Mouse (Mus musculus) telencephalon, adult 2 months (tissue): ENCODE results near the gene Mtcl1.
"Not testable (repeated sequence)": the region's sequence is repeated elsewhere in the genome, so short reads cannot be mapped to it uniquely, and the experiment has no call there.

Experiments
- DNase-seq: peaks from one replicate; pipeline ENCODE4 v3.0.0-alpha.2; 2011; ENCODE audit warnings: low read depth, low spot score

The Mtcl1 gene

DNA sequence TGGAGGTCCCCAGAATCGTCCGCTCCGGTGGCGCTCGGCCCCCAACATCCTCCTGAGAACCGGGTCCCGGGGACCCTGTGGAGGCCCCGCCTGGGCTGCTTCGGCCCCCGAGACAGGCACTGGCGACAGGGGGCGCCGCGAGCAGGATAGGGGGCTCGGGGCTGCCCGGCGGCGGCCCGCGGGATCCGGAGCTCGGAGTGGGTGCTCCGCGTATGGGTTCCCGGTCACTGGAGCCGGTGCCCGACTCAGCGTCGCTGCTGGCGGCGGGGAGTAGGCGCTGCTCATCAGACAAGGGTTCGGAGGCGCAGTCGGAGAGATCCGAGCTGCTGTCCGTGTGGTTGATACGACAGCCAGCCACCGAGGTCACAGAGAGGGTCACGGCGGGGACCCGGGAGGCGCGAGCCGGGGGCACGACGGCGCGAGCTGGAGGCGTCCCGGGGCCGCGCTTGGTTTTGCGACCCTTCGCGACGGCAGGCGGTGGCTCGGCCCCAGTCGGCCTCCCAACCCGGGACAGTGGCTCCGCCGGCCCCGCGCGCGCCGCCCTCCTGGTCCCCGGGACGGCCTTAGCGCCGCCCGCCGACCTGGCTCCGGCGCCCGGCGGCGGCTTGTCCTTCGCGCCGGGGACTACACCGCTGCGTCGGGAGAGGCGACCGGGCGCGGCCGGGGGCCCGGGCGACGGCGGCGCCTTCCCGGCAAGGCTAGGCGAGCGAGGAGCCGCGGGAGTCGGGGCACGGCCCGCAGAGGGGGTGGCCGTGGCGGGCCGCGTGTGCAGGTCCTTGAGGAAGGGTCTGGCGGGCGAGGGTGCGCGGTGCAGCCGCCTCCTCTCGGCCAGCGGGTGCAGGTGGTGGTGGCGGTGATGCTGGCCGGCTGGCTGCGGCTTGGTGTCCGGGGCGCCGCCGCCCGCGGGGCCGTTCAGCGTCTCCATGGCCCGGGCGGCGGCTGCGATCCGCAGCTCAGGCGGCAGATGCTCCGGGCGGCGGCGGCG is 837 bp downstream of the Mtcl1 start:
- DNase-seq = no peak

DNA sequence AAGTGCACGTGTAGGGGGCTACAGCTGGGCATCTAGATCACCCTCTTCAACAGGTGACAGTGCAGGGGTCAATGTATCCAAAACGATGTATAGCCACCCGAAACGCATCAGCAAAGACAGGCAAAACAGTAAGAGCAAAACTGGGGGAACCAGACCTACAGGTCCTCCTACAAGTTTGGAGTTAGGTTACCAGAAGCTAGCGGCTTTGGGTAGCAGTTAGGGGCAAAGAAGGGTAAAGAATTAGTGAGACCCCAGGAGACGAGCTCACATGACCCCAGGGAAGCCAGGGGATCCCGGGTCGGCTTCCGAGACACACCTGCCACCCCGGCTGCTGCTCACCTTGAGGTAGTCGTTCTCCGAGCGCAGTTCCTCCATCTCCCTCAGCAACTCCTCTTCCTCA is 1.6 kb downstream of the Mtcl1 start:
- DNase-seq = no peak

DNA sequence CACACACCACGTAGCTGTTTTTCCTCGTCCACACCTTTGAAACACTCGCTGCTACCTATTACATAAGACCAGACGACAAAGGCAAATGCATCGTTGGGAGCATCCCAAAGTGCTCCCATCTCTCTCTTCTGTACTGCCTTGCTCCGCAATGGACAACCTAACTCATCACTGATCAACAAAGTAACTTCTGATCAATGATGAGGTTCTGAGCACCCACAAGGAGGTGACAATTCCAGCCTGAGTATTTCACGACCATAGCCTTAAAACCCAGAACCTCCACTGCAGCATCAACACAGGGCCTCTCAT is 2.6 kb downstream of the Mtcl1 start:
- no peak for DNase-seq

DNA sequence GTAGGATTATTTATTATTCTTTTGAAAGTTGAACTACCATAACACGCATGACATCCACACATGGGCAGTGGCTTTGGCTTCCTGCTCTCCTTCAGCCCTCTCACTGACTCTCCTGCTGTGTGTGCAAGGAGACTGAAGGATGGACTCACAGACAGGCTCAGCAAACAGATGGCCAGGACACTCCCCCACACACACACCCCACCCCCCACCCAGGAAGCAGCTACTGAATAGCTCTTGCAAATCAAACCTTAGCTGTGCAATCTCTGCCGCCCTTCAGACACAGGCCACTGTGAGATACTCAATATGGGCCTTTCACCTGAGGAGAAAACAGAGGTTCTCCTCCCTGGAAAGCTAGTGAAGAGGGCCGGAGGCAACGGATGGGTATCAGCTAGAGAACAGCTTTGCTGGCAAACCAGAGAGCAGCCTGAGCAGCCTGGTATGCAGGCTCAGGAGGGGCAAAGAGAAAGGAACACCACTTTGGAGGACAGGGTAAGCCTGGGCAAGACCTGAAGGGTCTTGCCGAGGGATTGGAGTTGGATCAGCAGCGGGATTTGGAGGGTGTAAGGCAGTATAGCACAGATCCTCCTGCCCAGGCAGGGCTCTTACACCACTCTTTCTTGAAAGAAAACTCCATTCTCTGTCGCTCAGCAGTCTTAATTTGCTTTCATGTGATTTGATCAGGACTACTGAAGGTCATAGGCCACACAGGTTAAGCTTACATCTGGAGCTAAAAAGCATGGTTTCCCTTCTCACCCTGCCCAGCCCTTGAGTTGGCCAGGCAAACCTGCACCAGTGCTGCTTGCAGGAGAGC is 3.1 kb downstream of the Mtcl1 start:
- DNase-seq = no peak

DNA sequence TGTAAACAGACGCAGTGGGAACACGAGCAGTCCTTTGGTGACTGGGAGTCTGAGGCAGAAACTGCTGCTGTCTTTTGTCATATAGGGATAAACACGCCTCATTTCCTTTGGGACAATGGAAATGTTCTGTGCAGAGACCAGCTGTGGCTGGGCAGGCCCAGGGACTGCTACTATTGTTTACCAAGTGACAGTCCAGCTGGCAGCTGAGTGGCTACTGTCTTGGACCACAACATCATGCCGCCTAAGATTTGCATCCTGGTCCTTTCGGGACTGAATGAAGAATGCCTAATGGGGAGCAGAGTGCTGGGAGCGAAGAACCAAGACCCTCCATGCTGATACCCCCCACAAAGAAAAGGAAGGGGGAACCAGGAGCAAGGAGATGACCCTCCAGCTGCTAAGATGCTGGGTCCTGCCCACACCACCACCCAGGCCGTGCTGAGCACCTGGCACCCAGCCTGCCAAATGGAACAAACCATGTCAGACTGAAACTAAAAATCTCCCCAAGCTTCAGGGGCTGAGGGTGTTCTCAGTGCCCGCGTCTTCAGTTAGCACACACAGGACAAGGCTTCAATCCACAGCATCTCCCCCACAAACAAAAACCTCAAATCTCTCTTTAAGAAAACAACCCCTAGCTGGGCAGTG is 5.4 kb downstream of the Mtcl1 start:
- no peak for DNase-seq

GRCm38 (mm10) chr17:66439888-66440287 is 9.7 kb downstream of the Mtcl1 start:
- no peak for DNase-seq

GRCm38 (mm10) chr17:66439051-66439753 is 10.3 kb downstream of the Mtcl1 start:
- DNase-seq = no peak

DNA sequence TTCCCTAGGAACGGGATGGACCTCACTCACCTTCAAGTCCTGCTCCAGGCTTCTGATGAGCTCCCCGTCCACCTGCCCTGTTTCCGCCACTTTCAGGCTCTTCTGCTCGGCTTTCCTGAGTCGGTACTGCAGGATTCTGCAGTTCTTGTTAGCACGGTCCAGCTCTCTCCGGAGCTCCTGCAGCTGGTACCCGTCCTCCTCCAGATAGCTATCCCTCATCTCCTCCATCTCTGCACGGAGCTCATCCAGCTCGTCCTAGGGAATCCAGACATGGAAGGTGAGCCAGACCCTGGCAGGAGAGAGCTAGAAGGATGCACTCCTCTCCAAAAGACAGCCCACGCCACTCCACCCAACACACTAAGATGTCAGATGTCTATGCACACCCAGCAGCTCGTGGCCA is 11.4 kb downstream of the Mtcl1 start:
- no peak for DNase-seq

DNA sequence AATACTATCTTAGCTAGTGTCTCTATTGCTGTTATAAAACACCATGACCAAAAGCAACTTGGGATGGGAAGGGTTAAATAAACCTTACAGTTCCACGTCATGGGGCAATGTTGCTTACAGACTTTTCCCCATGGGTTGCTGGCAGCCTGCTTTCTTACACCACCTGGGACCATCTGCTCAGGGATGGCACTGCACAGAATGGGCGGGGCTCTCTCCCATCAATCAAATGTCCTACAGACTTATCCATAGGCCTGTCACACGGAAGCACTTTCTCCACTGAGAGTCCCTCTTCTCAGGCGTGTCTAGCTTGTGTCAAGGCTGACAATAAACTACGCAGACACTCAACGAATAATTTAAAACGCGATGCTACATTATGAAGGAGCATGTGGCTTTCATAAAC is 12.7 kb downstream of the Mtcl1 start:
- no peak for DNase-seq

GRCm38 (mm10) chr17:66435982-66436381 is 13.6 kb downstream of the Mtcl1 start:
- no peak for DNase-seq

DNA sequence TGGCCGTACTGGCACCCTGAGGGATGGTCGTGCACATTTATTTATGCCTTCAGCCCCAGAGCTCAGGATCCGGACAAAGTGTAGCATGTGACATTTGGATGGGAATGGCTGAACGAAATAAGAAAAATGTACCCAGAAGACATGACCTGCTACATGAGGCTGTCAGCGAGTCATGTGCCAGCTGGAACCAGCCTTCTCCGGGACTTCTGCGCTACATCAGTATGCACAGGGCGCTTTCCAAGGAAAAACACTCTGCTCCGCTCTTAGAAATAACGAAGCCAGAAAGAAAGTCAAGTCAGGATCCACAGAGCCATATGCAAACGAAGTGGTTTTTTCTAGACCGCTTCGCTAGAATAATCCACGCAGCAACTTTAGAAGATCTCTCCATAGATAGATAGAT is 14.5 kb downstream of the Mtcl1 start:
- DNase-seq = no peak

DNA sequence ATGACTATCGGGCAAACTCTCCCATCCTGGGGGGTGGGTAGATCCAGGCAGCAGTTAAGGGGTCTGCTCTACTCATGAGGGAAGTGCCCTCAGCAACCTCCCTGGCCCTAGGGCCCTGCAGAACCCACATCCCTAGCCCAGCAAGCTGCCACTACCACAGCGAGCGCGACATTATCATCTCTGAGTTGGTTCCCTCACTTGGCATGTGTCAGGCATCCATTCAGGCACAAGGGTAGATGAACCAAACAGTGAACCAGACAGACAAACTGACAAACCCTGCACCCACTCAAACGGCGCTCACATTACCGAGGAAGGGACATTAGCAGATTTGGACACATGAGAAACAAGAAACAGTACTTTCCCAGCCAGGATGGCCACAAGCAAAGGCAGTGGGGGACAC is 15.0 kb downstream of the Mtcl1 start:
- DNase-seq = no peak

DNA sequence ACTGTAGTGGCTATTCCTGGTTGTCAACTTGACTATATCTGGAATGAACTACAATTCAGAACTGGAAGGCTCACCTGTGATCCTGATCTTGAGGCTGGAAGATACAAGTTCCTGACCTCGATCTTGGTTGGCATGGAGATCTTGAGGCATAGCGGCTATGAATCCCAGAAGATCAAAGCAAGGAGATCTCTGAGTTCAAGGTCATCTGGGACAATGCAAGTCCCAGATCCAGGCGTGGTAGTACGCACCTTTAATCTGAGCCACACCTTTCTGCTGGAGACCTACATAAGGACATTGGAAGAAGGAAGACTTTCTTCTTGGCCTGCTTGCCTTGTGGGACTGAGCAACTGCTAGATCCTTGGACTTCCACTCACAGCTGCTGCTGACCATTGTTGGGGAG is 24.9 kb downstream of the Mtcl1 start:
- not testable (repeated sequence) for DNase-seq

GRCm38 (mm10) chr17:66419421-66419820 is 30.1 kb downstream of the Mtcl1 start:
- no peak for DNase-seq

DNA sequence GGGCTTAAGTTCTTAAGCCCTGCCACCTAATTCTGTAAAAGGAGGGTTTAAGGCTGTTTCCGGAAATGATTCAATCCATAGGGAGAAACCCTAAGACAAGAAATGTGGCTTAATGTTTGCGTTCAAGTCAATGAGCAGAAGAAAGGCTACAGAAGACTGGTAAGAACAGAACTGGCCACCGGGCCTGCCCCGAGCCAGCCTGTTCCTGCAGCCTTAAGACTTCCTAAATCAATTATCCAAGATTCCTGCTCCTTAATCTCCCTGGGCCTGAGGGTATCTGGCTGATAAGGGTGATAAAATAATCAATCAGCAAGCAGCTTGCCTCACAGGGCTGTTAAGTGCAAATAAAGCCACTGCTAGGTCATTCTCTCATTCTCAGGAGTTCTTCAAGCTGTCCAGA is 31.8 kb downstream of the Mtcl1 start:
- no peak for DNase-seq

- DNase-seq = no peak
Measured at GRCm38 (mm10) chr17:66417329-66417728, 32.2 kb downstream of the Mtcl1 start.

DNA sequence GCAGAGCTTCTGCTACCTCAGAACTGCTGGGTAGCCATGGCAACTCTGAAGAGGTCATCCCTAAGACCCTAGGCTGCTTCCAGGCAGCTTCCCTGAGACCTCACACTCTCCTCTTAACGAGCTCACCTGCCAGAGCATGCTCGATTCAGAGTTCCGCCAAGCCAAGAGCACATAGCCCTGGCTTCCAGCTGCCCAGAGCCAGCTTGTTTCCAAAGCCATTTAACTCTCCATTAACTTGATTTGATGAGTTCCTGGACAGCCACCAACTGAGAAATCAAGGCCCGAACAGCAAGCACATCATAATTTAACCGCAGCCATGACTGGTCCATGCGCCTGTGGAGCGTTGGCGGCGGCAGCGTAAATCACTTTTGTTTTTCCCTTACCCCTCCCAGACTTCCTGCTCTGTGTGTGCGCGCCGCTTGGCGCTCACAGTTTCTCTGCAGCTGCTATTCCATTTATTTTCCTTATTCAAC is 32.7 kb downstream of the Mtcl1 start:
- no peak for DNase-seq

- no peak for DNase-seq
Measured at GRCm38 (mm10) chr17:66416436-66416835, 33.1 kb downstream of the Mtcl1 start.

DNA sequence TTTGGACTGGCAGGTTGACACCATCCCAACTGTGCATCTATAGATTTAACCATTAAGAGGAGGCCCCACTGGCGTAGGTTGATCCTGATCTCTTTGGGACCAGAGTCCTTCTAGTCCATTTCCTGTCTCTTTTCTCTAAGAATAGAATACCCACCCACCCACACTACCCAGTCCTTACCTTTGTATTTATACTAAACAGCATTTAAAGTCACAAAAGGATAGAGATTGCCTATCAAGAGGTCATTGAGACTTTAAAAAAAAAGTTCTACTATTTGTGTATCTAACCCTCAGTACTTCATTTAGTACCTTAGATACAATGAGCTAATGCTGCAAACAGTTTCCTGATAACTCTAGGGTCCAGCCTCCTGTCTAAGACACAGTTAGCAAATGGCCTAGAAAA is 35.2 kb downstream of the Mtcl1 start:
- DNase-seq = no peak

DNA sequence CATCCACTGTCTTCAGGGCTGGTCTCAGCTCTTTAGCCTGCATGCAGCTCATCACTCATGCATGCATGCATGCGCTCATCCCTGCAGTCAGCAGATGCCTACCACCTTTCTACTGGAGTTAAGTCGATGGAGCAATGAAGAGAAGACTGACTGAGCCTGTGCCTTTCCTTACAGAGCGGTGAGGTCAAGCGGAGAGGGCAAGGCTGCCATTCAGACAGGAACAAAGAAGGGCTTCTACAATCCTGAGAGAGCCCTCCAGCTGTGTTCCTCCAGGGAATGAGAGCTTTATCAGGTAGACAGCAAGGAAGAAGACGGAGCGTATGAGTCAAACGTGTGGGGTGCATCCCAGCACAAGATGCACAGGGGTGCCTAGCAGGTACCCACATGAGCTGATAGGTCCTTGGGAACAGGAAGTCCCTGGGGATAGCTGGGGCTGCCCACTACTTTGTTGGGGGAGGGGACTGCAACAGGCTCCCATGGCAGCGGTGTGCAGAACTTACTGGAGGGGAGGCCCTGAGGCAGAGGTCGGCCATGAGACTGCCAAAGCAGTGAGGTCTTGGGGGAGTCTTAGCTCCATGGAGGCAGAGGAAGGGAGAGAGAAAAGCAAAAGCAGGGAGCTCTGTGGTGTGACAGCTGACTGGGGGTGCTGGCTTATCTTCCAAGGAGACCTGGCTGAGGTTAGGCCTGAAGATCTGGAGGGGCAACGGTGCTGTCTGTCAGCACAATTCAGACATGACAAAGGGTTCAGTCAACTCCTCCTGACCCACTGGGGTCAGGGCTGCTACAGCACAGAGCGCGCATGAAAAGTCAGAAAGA is 37.2 kb downstream of the Mtcl1 start:
- no peak for DNase-seq
